Mouse (Mus musculus): ENCODE data around the gene Cntnap5a.

Gene Cntnap5a

DNA sequence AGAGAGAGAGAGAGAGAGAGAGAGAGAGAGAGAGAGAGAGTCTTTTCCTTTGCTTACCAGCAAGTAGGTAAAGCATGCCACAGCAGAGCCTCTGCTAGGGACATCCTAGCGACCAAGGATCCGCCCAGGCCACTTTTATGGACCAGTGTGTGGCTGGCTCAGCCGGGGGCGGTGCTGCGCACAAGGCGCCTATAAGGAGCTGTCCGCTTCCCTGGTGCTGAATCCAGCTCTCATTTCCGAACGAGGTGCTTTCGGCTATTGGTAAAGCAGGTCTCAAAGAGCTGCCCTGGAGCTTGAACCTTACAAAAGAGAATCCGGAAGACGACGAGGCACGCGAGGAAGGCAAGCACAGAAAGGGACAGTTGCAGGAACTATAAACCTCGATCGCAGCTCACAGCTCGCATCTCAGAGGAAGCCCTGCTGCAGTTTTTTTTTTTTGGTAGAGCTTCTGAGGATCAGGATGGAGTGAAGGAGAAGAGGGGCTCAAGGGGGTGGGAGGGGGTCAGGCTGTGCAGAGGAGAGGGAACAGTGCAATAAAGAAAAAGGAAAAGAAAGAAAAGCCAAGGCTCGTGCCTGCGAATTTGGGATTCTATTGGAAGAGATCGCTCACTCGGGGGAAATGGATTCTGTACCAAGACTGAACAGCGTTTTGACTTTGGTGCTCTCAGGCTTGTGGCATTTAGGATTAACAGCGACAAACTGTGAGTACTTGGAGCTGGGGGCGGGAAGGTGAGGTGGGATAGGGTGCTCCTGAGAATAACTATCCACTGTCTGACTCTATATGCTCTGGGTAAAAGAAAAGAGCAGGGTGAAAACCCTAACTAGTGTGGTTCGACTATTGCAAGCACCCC lies at the start of gene Cntnap5a:
Cntnap5a (plus strand) TSS at position 239 of the 851 bp plus-strand sequence.
- in situ Hi-C loops (cut with MboI, MseI) = no loop called here

- in situ Hi-C loops (cut with MboI, MseI) = no loop called here
These were observed 37.6 kb upstream of the Cntnap5a start for GRCm38 (mm10) chr1:115646921-115647320.

GRCm38 (mm10) chr1:115658343-115659064 lies 26.1 kb upstream of the Cntnap5a start:
- in situ Hi-C loops (cut with MboI, MseI) = no loop called here

- in situ Hi-C loops (cut with MboI, MseI) = no loop called here
These were observed 1.9 kb downstream of the Cntnap5a start for GRCm38 (mm10) chr1:115686494-115686893.

- in situ Hi-C loops (cut with MboI, MseI) = no loop called here
These were observed 15.2 kb downstream of the Cntnap5a start for GRCm38 (mm10) chr1:115699798-115700197.

GRCm38 (mm10) chr1:115742556-115742955 lies 58.0 kb downstream of the Cntnap5a start:
- in situ Hi-C loops (cut with MboI, MseI) = no loop called here

DNA sequence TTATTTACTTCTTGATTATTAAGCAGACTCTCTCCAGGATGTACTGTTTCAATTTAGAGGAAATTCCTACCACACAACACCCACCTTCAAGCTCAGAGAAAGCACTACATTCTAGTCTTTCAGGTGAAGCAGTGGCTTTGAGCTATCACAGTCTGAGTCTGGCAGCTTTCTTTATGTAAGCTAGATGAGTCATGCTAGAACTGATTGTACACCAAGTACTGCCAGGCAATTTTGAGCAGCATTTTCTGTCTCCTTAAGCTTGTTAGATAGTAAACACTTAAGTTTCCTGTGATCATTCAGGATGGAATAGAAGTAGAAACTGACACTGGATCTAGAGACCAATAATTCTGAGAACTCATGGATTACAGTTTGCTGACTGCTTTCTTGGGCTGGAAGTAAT lies 61.0 kb downstream of the Cntnap5a start:
- in situ Hi-C loops (cut with MboI, MseI) = no loop called here

DNA sequence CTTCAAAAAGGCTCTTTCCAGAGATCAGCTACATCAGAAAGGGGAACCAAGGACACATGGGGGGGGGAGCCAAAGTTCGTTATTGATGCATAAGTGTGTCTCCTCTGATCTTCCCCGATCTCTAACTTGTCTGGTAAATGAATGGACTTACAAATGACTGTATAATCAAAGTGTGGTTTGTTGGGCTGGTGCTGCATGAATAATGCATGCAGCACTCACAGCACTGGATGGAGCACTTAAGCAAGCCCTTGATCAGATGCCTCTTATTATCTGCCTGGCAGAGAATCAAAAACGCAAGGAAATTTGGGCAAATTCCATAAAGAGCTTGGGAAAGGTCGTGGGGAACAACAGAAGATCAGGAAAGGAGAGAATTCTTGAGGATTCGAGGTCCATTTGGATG lies 100.2 kb downstream of the Cntnap5a start:
- in situ Hi-C loops (cut with MboI, MseI) = no loop called here

DNA sequence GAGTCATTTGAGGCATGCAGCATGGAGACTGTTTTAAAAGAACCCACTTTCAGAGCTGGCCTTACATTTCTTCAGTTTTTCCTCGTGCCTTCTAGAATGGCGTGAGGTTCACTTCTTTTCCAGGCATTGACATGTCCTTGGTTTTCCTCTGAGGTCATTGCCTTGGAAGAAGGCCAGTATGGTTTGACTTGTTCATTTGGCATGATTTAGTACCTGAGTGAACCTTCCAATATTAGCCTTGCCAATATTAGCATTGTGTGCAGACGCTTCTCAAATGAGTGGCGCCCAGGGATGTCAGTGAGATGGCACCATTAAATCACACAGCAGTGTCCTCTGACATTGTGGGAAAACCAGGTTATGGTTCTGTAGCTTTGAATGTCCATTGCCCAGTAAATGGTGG lies 158.0 kb downstream of the Cntnap5a start:
- in situ Hi-C loops (cut with MboI, MseI) = no loop called here

DNA sequence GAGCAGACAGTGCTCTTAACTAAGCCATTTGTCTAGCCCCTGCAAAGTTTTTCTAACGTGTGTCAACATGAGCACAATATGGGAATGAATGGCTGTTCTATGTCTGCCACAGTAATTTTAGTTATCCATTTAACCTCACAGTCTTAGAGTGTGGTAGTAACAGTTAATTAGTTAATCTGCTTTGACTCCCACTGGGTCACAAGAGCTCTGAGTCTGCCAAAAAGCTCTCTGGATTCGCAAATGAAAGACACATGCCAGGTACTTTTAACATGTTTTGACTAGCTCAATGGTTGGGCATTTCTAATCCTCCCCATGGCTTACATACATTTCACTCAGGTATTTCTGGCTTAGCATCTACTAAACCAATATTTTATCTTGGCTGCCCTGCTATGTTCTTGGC lies 163.0 kb downstream of the Cntnap5a start:
- in situ Hi-C loops (cut with MboI, MseI) = no loop called here

DNA sequence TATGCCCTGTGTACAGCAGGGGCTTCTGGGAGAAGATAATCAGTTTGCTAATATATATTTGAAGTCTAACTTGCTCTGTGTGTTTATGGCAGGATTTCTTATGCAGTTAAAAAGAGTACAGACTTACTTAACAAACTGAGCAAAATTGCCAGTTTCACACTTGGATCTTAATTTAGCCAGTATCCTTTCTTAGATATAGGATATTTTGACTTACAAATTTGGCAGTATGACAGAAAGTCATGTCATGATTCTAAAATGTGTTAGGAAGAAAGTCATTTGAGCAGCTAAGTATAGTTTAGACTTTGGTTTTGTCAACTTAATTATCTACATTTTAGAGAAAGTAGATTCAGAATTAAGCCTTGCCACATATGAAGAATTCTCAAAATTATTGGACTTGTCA lies 167.7 kb downstream of the Cntnap5a start:
- in situ Hi-C loops (cut with MboI, MseI) = no loop called here

GRCm38 (mm10) chr1:115918396-115918795 lies 233.8 kb downstream of the Cntnap5a start:
- in situ Hi-C loops (cut with MboI, MseI) = no loop called here

GRCm38 (mm10) chr1:115925953-115926665 lies 241.6 kb downstream of the Cntnap5a start:
- in situ Hi-C loops (cut with MboI, MseI) = no loop called here

DNA sequence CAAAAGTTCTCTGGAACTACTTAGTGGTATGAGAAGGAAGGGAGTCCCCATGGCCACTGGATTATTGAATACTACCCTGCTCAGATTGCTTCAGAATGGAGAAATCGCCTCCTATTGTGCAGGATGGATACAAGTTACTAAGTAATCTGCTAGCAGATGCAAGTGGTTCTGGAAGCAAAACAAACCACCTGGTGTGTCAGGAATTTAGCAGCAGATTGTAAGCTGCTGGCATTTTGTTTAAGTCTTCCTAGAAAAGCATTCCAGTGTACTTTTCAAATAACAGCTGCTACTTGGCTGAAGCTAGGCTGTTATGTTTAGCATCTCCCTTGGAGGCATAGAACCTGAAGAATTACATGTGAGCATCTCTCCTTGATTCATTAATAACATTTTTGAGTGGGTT lies 247.5 kb downstream of the Cntnap5a start:
- in situ Hi-C loops (cut with MboI, MseI) = no loop called here

GRCm38 (mm10) chr1:115945892-115946291 lies 261.3 kb downstream of the Cntnap5a start:
- in situ Hi-C loops (cut with MboI, MseI) = no loop called here

GRCm38 (mm10) chr1:115956528-115956927 lies 272.0 kb downstream of the Cntnap5a start:
- in situ Hi-C loops (cut with MboI, MseI) = no loop called here

DNA sequence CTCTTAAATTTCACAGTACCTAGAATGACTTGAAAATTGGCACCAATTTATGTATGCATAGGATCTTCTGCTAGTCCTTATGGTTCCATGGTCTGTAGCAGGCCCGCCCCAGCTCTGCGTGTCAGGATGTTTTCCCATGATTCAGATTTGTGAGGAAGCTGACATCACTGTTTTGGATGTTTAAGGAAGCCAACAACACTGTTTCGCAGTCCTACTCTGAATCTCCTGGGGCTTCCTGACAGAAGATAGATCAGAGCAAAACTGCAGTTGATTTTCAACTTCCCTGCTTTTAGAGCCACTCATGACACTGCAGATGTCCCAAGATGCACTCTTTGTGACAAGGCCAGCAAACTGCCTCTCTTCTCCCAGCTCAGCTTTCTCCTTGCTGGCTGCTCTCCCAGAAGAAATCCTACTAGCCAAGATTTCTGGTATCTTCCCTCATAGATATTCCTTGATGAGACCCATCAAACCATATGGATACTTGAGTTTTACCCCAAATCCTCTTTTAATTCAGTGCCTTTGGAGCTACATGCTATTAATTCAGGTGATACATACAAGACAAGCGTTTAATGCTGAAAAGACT lies 280.5 kb downstream of the Cntnap5a start:
- in situ Hi-C loops (cut with MboI, MseI) = no loop called here

DNA sequence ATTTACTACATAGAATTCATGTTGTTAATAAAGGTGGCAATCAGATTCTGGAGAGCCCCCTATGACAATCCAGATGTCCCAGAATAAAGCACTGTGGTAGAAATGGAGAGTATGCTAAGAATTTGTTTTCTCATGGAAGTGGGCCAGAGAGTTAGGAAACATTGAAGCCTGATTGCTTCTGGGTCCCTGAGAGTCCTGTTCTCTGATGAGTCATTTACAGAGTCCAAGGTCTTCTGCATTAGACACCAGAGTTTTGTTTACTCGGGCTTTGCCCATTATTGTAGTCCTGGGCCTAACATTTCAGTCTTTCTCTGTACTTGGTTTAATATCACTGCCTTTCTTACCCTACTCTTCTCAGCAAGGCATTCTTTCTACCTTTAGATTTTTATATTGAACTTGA lies 305.6 kb downstream of the Cntnap5a start:
- in situ Hi-C loops (cut with MboI, MseI) = no loop called here

GRCm38 (mm10) chr1:116015768-116016167 lies 331.2 kb downstream of the Cntnap5a start:
- in situ Hi-C loops (cut with MboI, MseI) = no loop called here

DNA sequence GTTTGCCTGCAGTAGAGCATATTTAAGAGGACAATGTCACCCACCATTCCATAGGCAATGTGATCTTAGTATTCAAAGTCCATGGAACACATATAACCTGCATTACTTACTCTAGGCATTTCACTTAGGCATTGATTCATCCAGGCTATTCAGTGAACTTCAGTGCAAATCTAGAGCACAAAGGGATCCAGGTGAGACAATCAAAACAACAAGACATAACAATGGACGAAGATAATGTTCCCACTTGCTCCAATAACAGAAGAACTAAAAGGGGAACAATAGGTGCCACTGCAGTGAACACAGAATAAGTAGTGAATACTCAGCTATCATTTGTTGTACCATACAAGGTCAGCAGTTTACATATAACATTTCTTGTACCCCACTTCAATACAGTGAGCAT lies 345.1 kb downstream of the Cntnap5a start:
- in situ Hi-C loops (cut with MboI, MseI) = no loop called here

- in situ Hi-C loops (cut with MboI, MseI) = no loop called here
These were observed 351.3 kb downstream of the Cntnap5a start for GRCm38 (mm10) chr1:116035897-116036296.

- in situ Hi-C loops (cut with MboI, MseI) = no loop called here
These were observed 352.3 kb downstream of the Cntnap5a start for GRCm38 (mm10) chr1:116036894-116037293.
